Mouse (Mus musculus) c-Kit-negative CD71-positive TER-119-positive erythroid progenitor cells, embryonic 14.5 days (primary cell): ENCODE data around the gene Tstd3.

Experiments used
- DNase-seq: peaks from one replicate; pipeline ENCODE4 v3.0.0-alpha.2; 2013; ENCODE audit warnings: low read depth, low spot score

Gene Tstd3

DNA sequence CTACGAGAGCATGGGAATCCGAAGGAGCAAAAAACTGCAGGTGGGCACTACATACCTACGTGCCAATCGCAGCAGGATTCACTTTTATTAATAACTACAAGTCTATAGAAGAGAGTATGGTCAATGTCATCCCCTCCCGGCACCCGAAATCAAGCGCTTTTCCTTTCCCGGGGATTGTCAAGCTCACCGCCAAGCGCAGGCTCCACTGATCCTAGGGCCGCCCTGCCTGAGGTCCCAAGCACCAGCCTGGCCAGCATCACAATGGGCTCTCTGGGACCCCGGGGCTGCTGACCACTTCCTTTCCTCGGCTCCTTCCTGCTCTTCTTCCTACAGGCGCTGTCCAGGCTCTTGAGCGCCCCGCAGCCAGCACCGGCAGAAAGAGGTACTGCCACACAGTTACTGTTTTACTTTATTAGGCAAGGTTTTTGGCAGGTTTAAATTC, at the start of gene Tstd3, which contains the start of gene Usp45:
Tstd3 (minus strand) TSS at position 350 of the 442 bp plus-strand sequence.
Usp45 (plus strand) TSS at position 294 of the 442 bp plus-strand sequence.
- peak; percentile 66 for DNase-seq

GRCm38 (mm10) chr4:21814029-21814428, 47.0 kb upstream of the Tstd3 start:
- DNase-seq = peak; percentile 56

GRCm38 (mm10) chr4:21812635-21813034, 45.6 kb upstream of the Tstd3 start:
- no peak for DNase-seq

- DNase-seq = no peak
Measured at GRCm38 (mm10) chr4:21810608-21811007, 43.6 kb upstream of the Tstd3 start.

GRCm38 (mm10) chr4:21807204-21807603, 40.2 kb upstream of the Tstd3 start:
- no peak for DNase-seq

GRCm38 (mm10) chr4:21801620-21802019, 34.6 kb upstream of the Tstd3 start:
- DNase-seq = no peak

DNA sequence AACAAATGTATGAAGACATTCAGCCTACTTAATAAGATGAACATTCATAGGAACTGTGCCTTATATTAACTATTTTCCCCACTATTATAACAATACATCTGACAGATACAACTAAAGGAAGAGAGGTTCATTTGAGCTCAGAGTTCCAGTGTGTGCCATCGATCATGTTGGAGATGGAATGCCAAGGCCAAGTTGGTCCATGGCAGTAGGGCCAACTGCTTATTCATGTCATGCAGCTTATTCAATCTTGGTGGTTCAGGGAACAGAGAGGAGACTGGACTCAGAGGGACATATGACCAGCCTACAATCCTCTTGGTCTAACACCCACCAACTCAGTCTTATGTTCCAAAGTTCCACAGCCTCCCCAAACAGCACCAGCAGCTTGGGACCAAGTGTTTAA, 34.0 kb upstream of the Tstd3 start:
- DNase-seq = no peak

- DNase-seq = no peak
Measured at GRCm38 (mm10) chr4:21793631-21794030, 26.6 kb upstream of the Tstd3 start.

- no peak for DNase-seq
Measured at GRCm38 (mm10) chr4:21789836-21790235, 22.8 kb upstream of the Tstd3 start.

DNA sequence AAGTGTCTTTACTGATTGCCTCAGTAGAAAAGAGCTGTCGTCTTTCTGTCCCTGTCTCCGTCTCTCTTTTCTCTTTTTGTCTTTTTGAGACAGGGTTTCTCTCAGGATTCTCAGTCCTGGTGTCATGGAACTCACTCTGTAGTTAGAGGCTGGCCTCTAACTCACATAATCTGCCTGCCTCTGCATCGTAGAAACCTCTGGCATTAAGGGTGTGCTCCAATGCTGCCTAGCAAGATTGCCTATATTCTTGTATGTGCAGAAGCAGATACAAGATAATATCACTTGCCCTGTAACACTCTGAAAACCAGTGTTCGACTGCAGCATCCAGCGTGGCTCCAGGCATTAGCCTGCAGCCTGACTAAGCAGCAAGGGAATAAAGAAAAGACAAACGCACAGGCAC, 21.9 kb upstream of the Tstd3 start:
- no peak for DNase-seq

DNA sequence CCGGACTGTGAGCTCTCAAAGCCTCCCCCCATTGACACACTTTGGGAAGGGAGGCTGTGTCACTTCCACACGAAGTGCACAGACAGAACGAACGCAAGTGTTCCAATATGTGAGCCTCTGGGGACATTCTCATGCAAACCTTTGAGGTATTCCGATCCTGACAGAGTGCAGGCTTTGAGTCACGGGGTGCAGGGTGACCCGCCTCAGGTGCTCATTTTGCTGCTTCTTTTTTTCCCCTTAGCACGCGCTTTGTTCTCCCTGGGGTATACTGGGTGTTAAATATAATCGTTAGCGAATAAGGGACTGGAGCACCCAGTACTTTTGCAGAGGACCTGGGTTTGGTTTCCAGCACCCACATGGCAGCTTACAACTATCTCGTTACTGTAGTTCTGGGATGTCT, 19.3 kb upstream of the Tstd3 start:
- DNase-seq = no peak

- DNase-seq = peak; percentile 59
Measured at GRCm38 (mm10) chr4:21780816-21781726, 14.1 kb upstream of the Tstd3 start.

GRCm38 (mm10) chr4:21776946-21777265, 9.9 kb upstream of the Tstd3 start:
- peak; percentile 33 for DNase-seq

- peak; percentile 85 for DNase-seq
Measured at GRCm38 (mm10) chr4:21776091-21776945, 9.3 kb upstream of the Tstd3 start.

GRCm38 (mm10) chr4:21772306-21772705, 5.3 kb upstream of the Tstd3 start:
- DNase-seq = no peak

DNA sequence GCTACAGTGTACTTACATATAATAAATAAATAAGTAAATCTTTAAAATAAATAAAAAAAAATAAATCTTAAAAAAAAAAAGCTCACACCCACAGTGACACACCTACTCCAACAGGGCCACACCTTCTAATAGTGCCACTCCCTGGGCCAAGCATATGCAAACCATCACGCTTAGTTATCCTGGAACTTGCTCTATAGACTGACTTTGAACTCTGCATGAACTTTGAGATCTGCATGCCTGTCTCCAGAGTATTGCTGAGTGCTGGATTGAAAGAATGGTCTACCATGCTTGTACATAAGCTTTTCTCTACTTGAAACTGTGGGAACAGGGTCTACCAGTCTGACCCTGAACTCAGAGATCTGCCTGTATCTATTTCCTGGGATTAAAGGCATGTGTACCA, 4.1 kb upstream of the Tstd3 start:
- DNase-seq = no peak

GRCm38 (mm10) chr4:21766171-21766862, 695 bp downstream of the Tstd3 start:
- DNase-seq = no peak

DNA sequence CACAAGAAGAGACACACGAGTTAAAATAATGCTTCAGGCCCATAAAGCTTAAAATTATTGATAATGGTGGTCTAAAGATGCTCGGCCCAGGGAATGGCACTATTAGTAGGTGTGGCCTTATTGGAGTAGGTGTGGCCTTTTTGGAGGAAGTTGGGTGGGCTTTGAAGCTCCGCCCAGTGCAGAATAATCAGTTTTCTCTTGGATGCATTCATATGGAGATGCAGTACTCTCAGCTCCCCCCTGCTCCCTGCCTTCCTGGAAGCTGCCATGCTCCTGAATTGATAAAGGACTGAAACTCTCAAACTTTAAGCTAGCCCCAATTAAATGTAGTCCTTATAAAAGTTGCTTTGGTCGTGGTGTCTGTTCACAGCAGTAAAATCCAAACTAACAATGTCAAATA, 3.2 kb downstream of the Tstd3 start:
- no peak for DNase-seq

DNA sequence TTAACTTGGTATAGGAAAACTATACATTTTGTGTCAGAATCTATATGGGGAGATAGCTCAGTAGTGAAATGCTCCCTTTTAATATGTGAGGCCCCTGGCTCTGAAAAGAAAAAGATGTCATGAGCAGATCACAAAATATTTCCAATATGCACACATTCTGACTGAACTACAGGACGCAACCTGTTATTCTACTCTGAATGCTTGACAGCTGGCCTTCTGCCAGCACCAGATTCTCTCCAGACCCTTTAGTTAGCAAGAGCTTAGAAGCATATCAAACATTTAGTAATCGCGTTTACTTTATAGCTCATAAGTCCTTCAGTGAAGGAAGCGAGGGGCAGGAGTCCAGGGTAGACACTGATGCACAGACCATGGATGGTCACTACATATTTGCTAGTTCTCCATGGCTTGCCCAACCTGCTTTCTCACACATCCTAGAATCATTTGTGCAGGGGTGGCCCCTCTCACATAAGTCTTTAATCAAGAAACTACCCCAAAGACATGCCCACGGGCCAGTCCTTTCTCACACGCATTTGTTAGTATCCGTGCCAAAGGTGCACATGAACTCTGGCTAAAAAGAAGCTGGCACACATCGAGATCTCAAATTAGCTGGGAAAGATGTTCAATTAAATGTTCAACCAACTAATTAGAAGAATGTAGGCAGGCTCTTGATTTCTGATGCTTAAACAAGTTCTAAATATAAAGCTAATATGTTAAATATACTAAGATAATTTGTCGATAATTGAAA, 5.4 kb downstream of the Tstd3 start:
- no peak for DNase-seq

DNA sequence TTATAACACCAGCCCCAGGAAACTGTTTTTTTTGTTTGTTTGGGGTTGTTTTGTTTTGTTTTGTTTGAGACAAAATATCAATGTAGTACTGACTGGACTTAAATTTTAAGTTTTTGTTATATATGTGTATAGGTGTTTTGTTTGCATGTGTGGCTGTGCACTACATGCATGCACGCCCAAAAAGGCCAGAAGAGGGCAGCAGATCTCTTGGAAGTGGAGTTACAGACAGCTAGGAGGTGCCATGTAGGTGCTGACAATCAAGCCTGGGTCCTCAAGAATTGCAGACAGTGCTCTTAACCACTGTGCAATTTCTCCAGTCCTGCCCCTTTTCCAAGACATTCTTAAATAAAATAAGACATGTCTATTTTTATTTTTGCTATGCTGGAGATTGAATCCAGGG, 8.2 kb downstream of the Tstd3 start:
- no peak for DNase-seq

- DNase-seq = no peak
Measured at GRCm38 (mm10) chr4:21755123-21755789, 11.8 kb downstream of the Tstd3 start.
